Mouse (Mus musculus): ENCODE data around the gene Gdi1. TPM values are rescaled to one million over a fixed set of nuclear protein-coding genes. Genes with fewer than 3 reads are reported as not detected.

The Gdi1 gene
- total RNA-seq (2017): 256 and 284 TPM in 2 replicates

DNA sequence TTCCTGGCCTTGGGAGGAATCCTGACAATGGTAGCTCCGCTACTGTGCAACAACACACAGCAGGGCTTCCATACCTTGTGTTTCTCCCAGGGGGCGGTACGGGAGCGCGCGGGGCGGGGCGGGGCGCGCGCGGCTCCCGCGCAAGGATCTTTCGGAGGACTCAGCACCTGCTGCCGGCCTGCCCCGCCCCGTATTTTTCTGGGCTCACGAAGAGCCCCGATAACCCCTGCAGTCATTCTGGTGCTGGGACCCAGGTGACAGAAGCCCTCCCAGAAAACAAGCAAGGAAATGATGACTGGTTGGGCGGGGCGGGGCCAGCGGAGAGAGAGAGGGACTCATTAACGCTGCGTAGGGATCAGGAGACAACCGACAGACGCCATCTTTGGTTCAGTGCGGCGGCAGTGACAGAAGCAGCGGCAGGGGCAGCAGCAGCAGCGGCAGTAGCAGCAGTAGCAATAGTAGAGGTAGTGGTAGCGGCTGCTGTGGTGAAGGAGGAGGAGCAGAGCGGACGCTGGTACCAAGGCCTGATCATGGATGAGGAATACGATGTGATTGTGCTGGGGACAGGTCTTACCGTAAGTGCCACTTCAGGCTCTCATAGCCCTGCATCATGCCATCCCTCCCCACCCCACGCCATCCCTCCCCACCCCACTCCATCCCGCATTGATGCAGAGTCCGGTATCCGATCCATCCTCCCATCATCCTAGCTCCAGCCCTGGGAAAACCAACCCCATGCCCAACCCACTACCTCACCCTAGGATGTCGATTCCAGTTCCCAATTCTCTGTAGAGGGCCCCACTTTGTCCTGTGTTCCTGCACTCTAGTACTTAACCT, at the start of gene Gdi1:
Gene Gdi1, plus strand, starts transcription at position 132 of the 834 bp plus-strand sequence.
- peak; percentile 76 for ATAC-seq (ENCODE audit: extremely low read depth, insufficient number of reproducible peaks, low FRiP score, poor library complexity, severe bottlenecking)

GRCm38 (mm10) chrX:74257746-74258145, 47.1 kb upstream of the Gdi1 start:
- ATAC-seq (ENCODE audit: extremely low read depth, insufficient number of reproducible peaks, low FRiP score, poor library complexity, severe bottlenecking): no peak

DNA sequence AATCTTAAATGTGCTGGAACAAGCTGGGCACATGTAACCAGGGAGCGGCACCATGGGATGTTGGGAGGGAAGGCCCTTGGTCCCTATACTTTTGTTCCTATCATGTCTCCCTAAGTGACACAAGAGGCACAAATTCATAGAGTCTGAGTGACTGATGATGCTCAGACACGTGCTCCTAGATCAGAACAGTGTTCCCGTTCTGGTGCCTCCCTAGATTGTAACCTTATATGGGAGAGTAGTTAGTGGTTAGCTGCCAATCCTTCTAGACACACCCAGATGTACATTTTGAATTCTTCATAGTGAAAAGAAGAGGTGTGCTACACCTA, 35.1 kb upstream of the Gdi1 start:
- ATAC-seq (ENCODE audit: extremely low read depth, insufficient number of reproducible peaks, low FRiP score, poor library complexity, severe bottlenecking): no peak

DNA sequence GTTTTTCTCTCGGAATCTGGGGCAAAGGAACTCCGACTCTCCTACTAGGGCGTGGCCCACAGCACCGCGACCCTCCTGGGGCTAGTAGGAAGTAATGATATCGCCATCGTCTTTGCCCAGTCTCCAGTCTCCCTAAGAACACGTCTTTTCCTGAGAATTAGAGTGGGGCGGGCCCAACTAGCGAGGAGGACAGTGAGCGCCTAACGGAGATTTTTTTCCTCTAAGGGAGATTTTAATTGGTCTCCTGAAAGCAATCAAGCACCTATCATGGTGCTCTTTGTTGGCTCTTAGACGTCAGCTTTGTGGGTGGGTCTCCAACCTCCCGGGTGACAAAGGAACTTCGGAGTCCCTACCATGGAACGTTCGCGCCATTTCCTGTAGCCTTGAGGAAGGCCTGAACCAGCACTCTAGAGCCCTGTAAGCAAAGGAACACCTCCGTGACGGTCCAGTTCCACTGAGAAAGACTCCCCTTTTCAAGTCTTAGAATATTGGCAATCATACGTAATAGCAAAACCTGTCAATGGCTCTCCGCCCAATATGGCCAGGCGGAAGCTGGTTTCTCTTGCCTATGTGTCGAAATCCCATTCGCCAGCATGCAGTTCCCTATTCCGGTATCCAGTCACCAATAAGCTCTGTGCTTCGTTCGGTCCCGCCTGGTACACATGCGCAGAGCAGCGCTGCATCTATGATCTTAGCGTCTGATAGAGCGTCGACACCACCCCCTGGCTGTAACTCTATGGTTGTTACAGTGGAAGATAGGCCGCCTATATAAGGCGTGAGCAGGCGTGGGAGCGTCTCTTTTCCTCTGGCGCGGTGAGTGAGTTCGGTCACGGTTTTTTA, 34.5 kb upstream of the Gdi1 start, which contains the start of gene Rpl10:
Gene Rpl10, plus strand, starts transcription at position 751 of the 840 bp plus-strand sequence.
- peak; percentile 96 for ATAC-seq (ENCODE audit: extremely low read depth, insufficient number of reproducible peaks, low FRiP score, poor library complexity, severe bottlenecking)

- no peak for ATAC-seq (ENCODE audit: extremely low read depth, insufficient number of reproducible peaks, low FRiP score, poor library complexity, severe bottlenecking)
Observed at GRCm38 (mm10) chrX:74270902-74271551, 33.8 kb upstream of the Gdi1 start.

DNA sequence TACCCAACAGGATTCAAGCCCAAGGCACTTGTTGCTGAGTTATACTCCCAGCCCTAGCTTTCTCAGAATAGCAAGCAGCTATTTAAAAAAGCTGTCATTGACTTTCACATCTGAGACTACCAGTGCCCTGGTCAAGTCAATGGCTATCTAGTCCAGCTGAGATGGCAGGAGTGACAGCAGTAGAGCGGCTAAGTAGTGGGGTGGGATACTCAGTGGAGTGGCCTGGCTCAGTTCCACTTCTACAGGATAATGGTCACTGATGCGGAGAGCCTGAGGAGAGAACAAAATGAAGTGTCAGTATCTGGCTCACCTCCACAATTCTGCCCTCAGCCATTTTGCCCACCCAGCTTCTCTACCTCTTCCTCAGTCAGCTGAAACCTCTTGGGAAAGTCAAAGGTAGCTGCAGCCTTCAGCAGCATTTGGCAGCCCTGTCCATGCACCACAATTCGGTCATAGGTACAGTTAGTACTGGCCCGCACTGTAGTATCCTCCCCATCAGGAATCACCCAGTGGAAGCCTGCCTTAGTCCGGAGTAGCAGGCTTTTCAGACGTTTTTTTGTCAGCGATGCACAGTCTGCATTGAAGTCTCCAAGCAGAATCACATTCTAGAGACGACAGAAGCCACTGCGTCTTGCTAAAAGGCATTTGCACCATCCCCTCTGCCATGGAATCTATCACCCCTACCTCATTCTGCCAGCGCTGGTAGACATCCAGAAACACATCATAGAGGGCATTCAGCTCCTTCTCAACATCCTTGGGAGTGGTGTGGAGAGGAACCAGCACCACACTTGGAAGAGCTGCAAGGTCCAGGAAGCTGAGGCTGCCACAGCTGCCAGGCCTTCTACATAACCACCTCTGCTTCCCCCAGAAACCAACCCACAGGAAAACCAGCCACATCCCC, 31.1 kb upstream of the Gdi1 start:
- ATAC-seq (ENCODE audit: extremely low read depth, insufficient number of reproducible peaks, low FRiP score, poor library complexity, severe bottlenecking): no peak

DNA sequence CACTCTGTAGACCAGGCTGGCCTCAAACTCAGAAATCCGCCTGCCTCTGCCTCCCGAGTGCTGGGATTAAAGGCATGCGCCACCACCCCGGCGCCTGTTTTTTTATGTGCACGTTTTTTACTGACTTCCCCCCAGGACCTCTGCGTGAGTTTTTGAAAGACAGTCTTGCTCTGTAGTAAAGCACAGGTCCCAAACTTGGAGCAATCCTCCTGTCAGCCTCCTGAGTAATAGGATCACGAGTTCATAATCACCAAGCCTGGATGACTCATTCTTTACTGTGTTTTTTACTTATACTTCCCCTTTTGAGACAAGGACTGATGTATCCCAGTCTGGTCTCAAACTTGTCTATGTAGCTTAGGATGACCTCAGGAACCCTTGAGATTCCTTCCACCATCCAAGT, 26.9 kb upstream of the Gdi1 start:
- ATAC-seq (ENCODE audit: extremely low read depth, insufficient number of reproducible peaks, low FRiP score, poor library complexity, severe bottlenecking): peak; percentile 44

- no peak for ATAC-seq (ENCODE audit: extremely low read depth, insufficient number of reproducible peaks, low FRiP score, poor library complexity, severe bottlenecking)
Observed at GRCm38 (mm10) chrX:74281041-74281731, 23.6 kb upstream of the Gdi1 start.

- ATAC-seq (ENCODE audit: extremely low read depth, insufficient number of reproducible peaks, low FRiP score, poor library complexity, severe bottlenecking): peak; percentile 55
Observed at GRCm38 (mm10) chrX:74281732-74282394, 22.9 kb upstream of the Gdi1 start, which contains the start of the genes Taz and Dnase1l1. TSS of gene Taz (plus strand) at chrX:74281912. TSS of gene Dnase1l1 (minus strand) at chrX:74282337.

GRCm38 (mm10) chrX:74282395-74283091, 22.3 kb upstream of the Gdi1 start:
- ATAC-seq (ENCODE audit: extremely low read depth, insufficient number of reproducible peaks, low FRiP score, poor library complexity, severe bottlenecking): peak; percentile 92

DNA sequence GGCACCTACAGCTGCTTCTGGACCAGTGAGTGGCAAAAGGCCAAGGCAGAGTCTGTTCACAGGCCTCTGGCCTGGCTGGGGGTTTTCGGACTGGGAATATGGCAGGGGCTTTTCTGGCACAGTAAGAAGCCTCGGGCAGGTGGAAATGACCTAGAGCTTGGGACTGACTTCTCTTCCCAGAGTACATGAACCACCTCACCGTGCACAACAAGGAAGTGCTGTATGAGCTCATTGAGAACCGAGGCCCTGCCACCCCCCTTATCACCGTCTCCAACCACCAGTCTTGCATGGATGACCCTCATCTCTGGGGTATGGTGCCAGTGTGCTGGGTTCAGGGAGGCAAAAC, 21.7 kb upstream of the Gdi1 start:
- ATAC-seq (ENCODE audit: extremely low read depth, insufficient number of reproducible peaks, low FRiP score, poor library complexity, severe bottlenecking): no peak

DNA sequence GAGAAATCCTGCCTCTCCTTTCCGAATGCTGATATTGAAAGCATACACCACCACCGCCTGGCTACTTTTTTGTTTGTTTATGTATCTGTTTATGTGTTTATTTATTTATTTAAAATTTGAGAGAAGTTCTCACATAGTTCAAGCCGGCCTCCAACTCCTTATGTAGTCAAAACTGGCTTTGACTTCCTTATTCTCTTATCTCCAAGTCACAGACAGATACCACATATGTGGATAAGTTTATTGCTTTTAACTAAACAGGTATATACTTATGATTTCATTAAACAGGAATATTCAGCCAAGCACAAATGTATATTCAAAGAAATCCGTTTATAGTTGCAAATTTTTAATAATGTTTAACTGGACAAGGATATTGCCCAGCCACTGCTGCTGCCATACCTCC, 11.4 kb upstream of the Gdi1 start:
- ATAC-seq (ENCODE audit: extremely low read depth, insufficient number of reproducible peaks, low FRiP score, poor library complexity, severe bottlenecking): no peak

GRCm38 (mm10) chrX:74296538-74297448, 8.0 kb upstream of the Gdi1 start, which contains the start of gene Atp6ap1:
TSS of gene Atp6ap1 (plus strand) at chrX:74297097.
- peak; percentile 100 for ATAC-seq (ENCODE audit: extremely low read depth, insufficient number of reproducible peaks, low FRiP score, poor library complexity, severe bottlenecking)

DNA sequence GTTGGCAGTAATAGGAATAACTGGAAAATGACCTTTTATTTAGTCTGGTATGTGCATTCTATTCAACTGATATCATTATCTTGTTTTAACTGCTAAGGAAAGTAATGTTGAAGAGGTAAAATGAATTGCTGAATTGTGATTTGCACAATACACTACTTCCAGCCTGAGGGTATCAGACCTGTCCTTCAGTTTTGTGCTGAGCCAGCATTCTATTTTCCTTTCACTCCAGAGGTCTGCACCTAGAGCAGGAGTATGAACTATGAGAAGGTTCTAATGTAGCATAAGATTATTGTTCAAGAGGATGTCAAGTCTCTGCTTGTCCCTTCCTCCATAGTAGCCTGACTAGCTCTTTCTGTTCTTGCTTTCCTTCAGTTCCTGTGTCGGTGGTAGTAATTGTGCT, 6.5 kb upstream of the Gdi1 start:
- no peak for ATAC-seq (ENCODE audit: extremely low read depth, insufficient number of reproducible peaks, low FRiP score, poor library complexity, severe bottlenecking)

DNA sequence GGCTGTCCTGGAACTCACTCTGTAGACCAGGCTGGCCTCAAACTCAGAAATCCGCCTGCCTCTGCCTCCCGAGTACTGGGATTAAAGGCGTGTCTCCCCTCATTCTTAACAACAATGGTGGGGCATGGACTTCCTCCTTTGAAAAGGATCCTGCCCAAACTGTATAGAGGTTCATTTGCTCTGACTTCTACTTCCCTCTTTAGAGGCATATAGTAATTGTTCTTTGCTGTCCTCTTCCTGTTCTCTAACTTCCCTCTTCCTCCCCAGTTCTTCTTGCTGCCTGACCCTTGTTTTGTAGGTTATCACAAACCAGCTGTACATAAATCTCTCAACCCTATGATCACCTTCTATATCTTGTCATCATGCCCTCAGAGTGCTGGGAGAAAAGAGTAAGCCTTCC, 5.1 kb upstream of the Gdi1 start:
- peak; percentile 51 for ATAC-seq (ENCODE audit: extremely low read depth, insufficient number of reproducible peaks, low FRiP score, poor library complexity, severe bottlenecking)

Data from neutrophil, adult 5-6 weeks (primary cell).